Mouse (Mus musculus): ENCODE results near the gene Nlrc4. TPM values are rescaled to one million over a fixed set of nuclear protein-coding genes. Genes with fewer than 3 reads are reported as not detected.

Gene Nlrc4
- polyA plus RNA-seq (2015; fragmentation: Nextera tagmentation; extraction: Ambion mirVana), result 5.4 and 5.5 TPM in 2 replicates

GRCm38 (mm10) chr17:74458711-74459408 lies at the start of gene Nlrc4:
Gene Nlrc4 (minus strand): TSS chr17:74459142.
- Histone ChIP-seq H3K9ac (ENCODE audit: low read length) (peak within 1 kb of the TSS; percentile 38), H3K27ac (replicated peaks) (peak within 1 kb of the TSS; percentile 76), H3K4me1 (replicated peaks; ENCODE audit: control insufficient read depth, insufficient read depth) (no peaks in the 10 kb centered on the region), H3K9me3 (ENCODE audit: control insufficient read depth, low read length) (no peaks in the 10 kb centered on the region), H3K36me3 (ENCODE audit: control insufficient read depth, insufficient read depth, low read length) (no peaks in the 10 kb centered on the region), H3K27me3 (ENCODE audit: control insufficient read depth, insufficient read depth, low read length) (no peaks in the 10 kb centered on the region), H3K4me3 (ENCODE audit: low read depth, low read length) (peak within 1 kb of the TSS; percentile 28), H3K4me2 (replicated peaks; ENCODE audit: low read depth) (peak within 1 kb of the TSS; percentile 18)
- 50% methylated on average over 8 of the region's 8 CpGs for WGBS
- ATAC-seq (ENCODE audit: low FRiP score, low TSS enrichment) (peak; percentile 77), DNase-seq (ENCODE audit: low spot score) (peak; percentile 22)
- no peak; the same call in 1 of the 2 replicates for TF ChIP-seq CTCF (IDR thresholded peaks at IDR 0.05; ENCODE audit: low read depth)
- TF ChIP-seq EP300 (optimal IDR thresholded peaks at IDR 0.05), result no peak

- Histone ChIP-seq H3K9me3 (ENCODE audit: control insufficient read depth, low read length) (no peaks in the 10 kb centered on the region), H3K27me3 (ENCODE audit: control insufficient read depth, insufficient read depth, low read length) (no peaks in the 10 kb centered on the region), H3K27ac (replicated peaks) (no peak overlapping the region), H3K4me3 (ENCODE audit: low read depth, low read length) (no peak overlapping the region), H3K36me3 (ENCODE audit: control insufficient read depth, insufficient read depth, low read length) (no peaks in the 10 kb centered on the region), H3K4me2 (replicated peaks; ENCODE audit: low read depth) (no peak overlapping the region), H3K4me1 (replicated peaks; ENCODE audit: control insufficient read depth, insufficient read depth) (no peaks in the 10 kb centered on the region), H3K9ac (ENCODE audit: low read length) (no peak overlapping the region)
- DNase-seq (ENCODE audit: low spot score) (no peak), ATAC-seq (ENCODE audit: low FRiP score, low TSS enrichment) (no peak)
- 85% methylated on average over 3 of the region's 3 CpGs for WGBS
- no peak for TF ChIP-seq EP300 (optimal IDR thresholded peaks at IDR 0.05)
- no peak for TF ChIP-seq CTCF (IDR thresholded peaks at IDR 0.05; ENCODE audit: low read depth)
Measured at GRCm38 (mm10) chr17:74508600-74508999, 49.7 kb upstream of the Nlrc4 start.

- 66% methylated on average over 2 of the region's 2 CpGs for WGBS
- TF ChIP-seq EP300 (optimal IDR thresholded peaks at IDR 0.05) (no peak), CTCF (IDR thresholded peaks at IDR 0.05; ENCODE audit: low read depth) (no peak)
Measured at GRCm38 (mm10) chr17:74507934-74508333, 49.0 kb upstream of the Nlrc4 start.

GRCm38 (mm10) chr17:74501085-74501484 lies 42.1 kb upstream of the Nlrc4 start:
- Histone ChIP-seq H3K4me3 (ENCODE audit: low read depth, low read length) (no peak overlapping the region), H3K27me3 (ENCODE audit: control insufficient read depth, insufficient read depth, low read length) (no peaks in the 10 kb centered on the region), H3K9me3 (ENCODE audit: control insufficient read depth, low read length) (no peaks in the 10 kb centered on the region), H3K4me2 (replicated peaks; ENCODE audit: low read depth) (no peak overlapping the region), H3K36me3 (ENCODE audit: control insufficient read depth, insufficient read depth, low read length) (peaks cover 11% of the 10 kb centered on the region; the same call in 1 of the 2 replicates), H3K9ac (ENCODE audit: low read length) (no peak overlapping the region), H3K4me1 (replicated peaks; ENCODE audit: control insufficient read depth, insufficient read depth) (no peaks in the 10 kb centered on the region), H3K27ac (replicated peaks) (no peak overlapping the region)
- ATAC-seq (ENCODE audit: low FRiP score, low TSS enrichment) (no peak), DNase-seq (ENCODE audit: low spot score) (no peak)
- TF ChIP-seq EP300 (optimal IDR thresholded peaks at IDR 0.05) (no peak), CTCF (IDR thresholded peaks at IDR 0.05; ENCODE audit: low read depth) (no peak)

More at GRCm38 (mm10) chr17:74507934-74508333, 49.0 kb upstream of the Nlrc4 start:
- Histone ChIP-seq H3K9me3 (ENCODE audit: control insufficient read depth, low read length) (no peaks in the 10 kb centered on the region), H3K27me3 (ENCODE audit: control insufficient read depth, insufficient read depth, low read length) (no peaks in the 10 kb centered on the region), H3K4me3 (ENCODE audit: low read depth, low read length) (no peak overlapping the region), H3K27ac (replicated peaks) (no peak overlapping the region), H3K4me2 (replicated peaks; ENCODE audit: low read depth) (no peak overlapping the region), H3K9ac (ENCODE audit: low read length) (no peak overlapping the region), H3K4me1 (replicated peaks; ENCODE audit: control insufficient read depth, insufficient read depth) (no peaks in the 10 kb centered on the region), H3K36me3 (ENCODE audit: control insufficient read depth, insufficient read depth, low read length) (no peaks in the 10 kb centered on the region)
- DNase-seq (ENCODE audit: low spot score), result no peak
- no peak for ATAC-seq (ENCODE audit: low FRiP score, low TSS enrichment)

GRCm38 (mm10) chr17:74500204-74500603 lies 41.3 kb upstream of the Nlrc4 start:
- Histone ChIP-seq H3K4me1 (replicated peaks; ENCODE audit: control insufficient read depth, insufficient read depth) (no peaks in the 10 kb centered on the region), H3K4me2 (replicated peaks; ENCODE audit: low read depth) (no peak overlapping the region), H3K36me3 (ENCODE audit: control insufficient read depth, insufficient read depth, low read length) (peaks cover 12% of the 10 kb centered on the region; the same call in 1 of the 2 replicates), H3K27me3 (ENCODE audit: control insufficient read depth, insufficient read depth, low read length) (no peaks in the 10 kb centered on the region), H3K9ac (ENCODE audit: low read length) (no peak overlapping the region), H3K4me3 (ENCODE audit: low read depth, low read length) (no peak overlapping the region), H3K27ac (replicated peaks) (no peak overlapping the region), H3K9me3 (ENCODE audit: control insufficient read depth, low read length) (no peaks in the 10 kb centered on the region)
- no peak for DNase-seq (ENCODE audit: low spot score)
- 52% methylated on average over 4 of the region's 4 CpGs for WGBS
- TF ChIP-seq CTCF (IDR thresholded peaks at IDR 0.05; ENCODE audit: low read depth) (no peak), EP300 (optimal IDR thresholded peaks at IDR 0.05) (no peak)
- ATAC-seq (ENCODE audit: low FRiP score, low TSS enrichment), result no peak

GRCm38 (mm10) chr17:74491565-74491964 lies 32.6 kb upstream of the Nlrc4 start:
- no peak overlapping the region for H3K4me3 ChIP-seq (ENCODE audit: low read depth, low read length)
- TF ChIP-seq EP300 (optimal IDR thresholded peaks at IDR 0.05) (no peak), CTCF (IDR thresholded peaks at IDR 0.05; ENCODE audit: low read depth) (no peak)
- H3K27ac ChIP-seq (replicated peaks), result no peak overlapping the region
- ATAC-seq (ENCODE audit: low FRiP score, low TSS enrichment) (no peak), DNase-seq (ENCODE audit: low spot score) (no peak)
- 88% methylated on average over 3 of the region's 3 CpGs for WGBS
- no peaks in the 10 kb centered on the region for H3K9me3 ChIP-seq (ENCODE audit: control insufficient read depth, low read length)
- H3K27me3 ChIP-seq (ENCODE audit: control insufficient read depth, insufficient read depth, low read length), result no peaks in the 10 kb centered on the region
- H3K4me1 ChIP-seq (replicated peaks; ENCODE audit: control insufficient read depth, insufficient read depth), result no peaks in the 10 kb centered on the region
- H3K36me3 ChIP-seq (ENCODE audit: control insufficient read depth, insufficient read depth, low read length), result peaks cover 11% of the 10 kb centered on the region; the same call in 1 of the 2 replicates
- H3K9ac ChIP-seq (ENCODE audit: low read length), result no peak overlapping the region
- no peak overlapping the region for H3K4me2 ChIP-seq (replicated peaks; ENCODE audit: low read depth)

Data from stomach, postnatal 0 days (tissue).